Mouse (Mus musculus) megakaryocyte-erythroid progenitor cell, adult 5 weeks (primary cell): Measurements from ENCODE around the gene Zmym4. TPM values are rescaled to one million over a fixed set of nuclear protein-coding genes. Genes with fewer than 3 reads are reported as not detected.

Experiments used
- polyA plus RNA-seq: library from polyadenylated mRNA; stranded (reverse); fragments of >175 nt; gene quantifications from 2 replicates; pipeline ENCODE4 v1.2.3, GENCODE M21; 2012

Gene Zmym4
- polyA plus RNA-seq, result 2.2 TPM in 2 replicates

DNA sequence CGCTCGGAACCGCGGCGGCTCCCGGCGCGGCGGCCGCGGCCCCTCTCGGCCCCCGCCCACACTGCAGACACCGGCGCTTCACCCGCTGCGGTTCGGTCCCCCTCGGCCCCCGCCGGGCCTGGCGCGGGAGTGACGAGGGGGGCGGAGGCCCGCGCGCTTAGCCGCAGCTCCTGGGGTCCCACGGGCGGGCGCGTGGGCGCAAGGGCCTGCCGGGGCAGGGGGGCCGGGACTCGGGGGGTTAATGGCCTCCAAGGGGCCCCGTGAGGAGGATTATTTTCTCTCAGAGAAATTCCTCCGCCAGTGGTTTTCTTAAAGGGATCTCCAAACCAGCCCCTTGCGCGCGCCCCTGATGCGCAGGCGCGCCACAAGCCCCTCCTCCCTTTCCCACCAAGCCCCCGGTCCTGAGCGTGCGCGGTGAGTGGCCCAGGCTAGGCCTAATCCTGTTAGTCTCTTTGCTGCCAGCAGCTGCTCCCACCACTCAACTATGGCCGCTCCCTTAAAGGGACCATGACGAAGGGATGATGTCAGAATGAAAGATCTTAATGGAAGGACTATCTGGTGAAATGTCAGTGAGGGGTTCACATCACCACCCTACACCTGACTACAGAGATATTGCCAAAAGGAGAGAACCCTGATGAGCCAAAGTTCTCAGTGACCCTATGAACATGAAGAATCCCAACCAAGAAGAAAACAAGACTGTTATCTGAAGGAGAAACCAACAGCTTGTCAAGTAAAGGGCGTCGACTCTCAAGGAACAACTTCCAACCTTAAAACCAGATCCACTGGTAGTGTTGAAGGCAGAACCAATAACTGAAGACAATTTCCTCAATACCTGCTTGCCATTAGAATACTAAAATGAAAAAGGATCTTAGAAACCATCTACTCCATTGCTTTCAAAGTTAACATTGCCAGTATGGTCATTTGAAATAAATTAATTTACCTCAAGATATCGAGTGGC, at the start of gene Zmym4:
Gene Zmym4, minus strand, starts transcription at position 272 of the 958 bp plus-strand sequence.

Other genes with a start within 250 kb of the Zmym4 start
- 0.16 and 0.21 TPM in 2 replicates for gene Tfap2e, start 231.9 kb downstream of the Zmym4 start, polyA plus RNA-seq
- gene Ncdn, start 214.7 kb downstream of the Zmym4 start, polyA plus RNA-seq, result 92.0 and 97.4 TPM in 2 replicates
- 17.0 and 23.8 TPM in 2 replicates for gene AU040320, start 214.6 kb downstream of the Zmym4 start, polyA plus RNA-seq
- gene Sfpq, start 53.2 kb upstream of the Zmym4 start, polyA plus RNA-seq, result 402 and 524 TPM in 2 replicates
- 2.2 and 2.3 TPM in 2 replicates for gene Zmym1, start 93.0 kb upstream of the Zmym4 start, polyA plus RNA-seq
- gene Zmym6, start 109.2 kb upstream of the Zmym4 start, polyA plus RNA-seq, result 1.1 and 1.3 TPM in 2 replicates
- gene Tmem35b, start 155.6 kb upstream of the Zmym4 start, polyA plus RNA-seq, result 0.76 and 1.0 TPM in 2 replicates
- gene Dlgap3, start 201.1 kb upstream of the Zmym4 start, polyA plus RNA-seq, result 0.08 TPM in 1 of 2 replicates, not detected in the other